Mouse (Mus musculus) megakaryocyte, embryonic 14.5 days (primary cell): Measurements from ENCODE around the gene Acp2.

Source experiments
- FLI1 ChIP-seq: IDR thresholded peaks from 2 replicates; pipeline ENCODE4 v1.6.1; 2012; ENCODE audit warnings: low read length, inconsistent platforms, mixed read lengths
- GATA1 ChIP-seq: IDR thresholded peaks from 3 replicates; pipeline ENCODE4 v1.6.1; 2012; ENCODE audit warnings: mixed read lengths, low read length, inconsistent platforms, borderline replicate concordance

- TF ChIP-seq GATA1 (no peak), FLI1 (no peak)
Measured at GRCm38 (mm10) chr2:91223614-91224013, 20.9 kb downstream of the Acp2 start.
